Mouse (Mus musculus) kidney, embryonic 14.5 days (tissue): ENCODE results near the gene Sema4b. TPM values are rescaled to one million over a fixed set of nuclear protein-coding genes. Genes with fewer than 3 reads are reported as not detected.

Source experiments
- ATAC-seq: fragments of 200-750 bp; cut with Nextera tagmentation; 2 replicates; pipeline ENCODE4 v1.8.0; 2017; ENCODE audit warnings: moderate number of reproducible peaks, mild to moderate bottlenecking, moderate TSS enrichment, moderate library complexity; ENCODE audit not compliant: low FRiP score, low TSS enrichment
- H3K27ac ChIP-seq: fragments of 300-500 bp; sonication (generic); 2 replicates; pipeline ENCODE4 v1.5.1; 2014; ENCODE audit warnings: low read depth, mild to moderate bottlenecking, low read length, moderate library complexity, mixed read lengths
- H3K27me3 ChIP-seq: fragments of 300-500 bp; sonication (generic); 2 replicates; pipeline ENCODE4 v1.6.1; 2014; ENCODE audit warnings: mild to moderate bottlenecking, low read length; ENCODE audit not compliant: control insufficient read depth, insufficient read depth
- H3K36me3 ChIP-seq: fragments of 300-500 bp; sonication (generic); 2 replicates; pipeline ENCODE4 v1.6.1; 2014; ENCODE audit warnings: low read length, mixed read lengths; ENCODE audit not compliant: control insufficient read depth, insufficient read depth
- H3K4me1 ChIP-seq: fragments of 300-500 bp; sonication (generic); 2 replicates; pipeline ENCODE4 v1.6.1; 2014; ENCODE audit warnings: low read length, mixed read lengths; ENCODE audit not compliant: control insufficient read depth, insufficient read depth
- H3K4me2 ChIP-seq: fragments of 300-500 bp; sonication (generic); replicated peaks from 2 replicates; pipeline ENCODE4 v1.6.1; 2014; ENCODE audit warnings: low read depth, mild to moderate bottlenecking, low read length
- H3K4me3 ChIP-seq: fragments of 300-500 bp; sonication (generic); 2 replicates; pipeline ENCODE4 v1.5.1; 2014; ENCODE audit warnings: mild to moderate bottlenecking, low read length
- H3K9ac ChIP-seq: fragments of 300-500 bp; sonication (generic); 2 replicates; pipeline ENCODE4 v1.6.1; 2014; ENCODE audit warnings: low read depth, mild to moderate bottlenecking, low read length, moderate library complexity
- H3K9me3 ChIP-seq: fragments of 300-500 bp; sonication (generic); 2 replicates; pipeline ENCODE4 v1.6.1; 2016; ENCODE audit warnings: low read length; ENCODE audit not compliant: control insufficient read depth
- WGBS: fragments of 180-500 bp; shearing (Covaris S2); extraction: QIAGEN DNeasy Blood & Tissue Kit; methylation state at CpG from one replicate; pipeline ENCODE4 v1.1.7; 2014; 5-methylcytosine and 5-hydroxymethylcytosine counted together
- polyA plus RNA-seq: library from polyadenylated mRNA; unstranded; fragments of >200 nt; fragmentation: Nextera tagmentation; extraction: Ambion mirVana; gene quantifications from 2 replicates; pipeline ENCODE4 v1.2.1, GENCODE M21; 2014

The Sema4b gene
- polyA plus RNA-seq, 1 experiment from 2014 or later: 19.9 TPM

- WGBS: 23% methylated on average over 4 of the region's 4 CpGs
- no peak overlapping the region for H3K27ac ChIP-seq
Measured at GRCm38 (mm10) chr7:80215398-80215797, 28.8 kb downstream of the Sema4b start.

GRCm38 (mm10) chr7:80216566-80216965 lies 29.9 kb downstream of the Sema4b start:
- no peaks in the 10 kb centered on the region for H3K27me3 ChIP-seq
- H3K4me1 ChIP-seq: no peaks in the 10 kb centered on the region
- H3K9ac ChIP-seq: no peak overlapping the region
- no peak overlapping the region for H3K27ac ChIP-seq
- 70% methylated on average over 8 of the region's 8 CpGs for WGBS
- peaks cover 67% of the 10 kb centered on the region for H3K36me3 ChIP-seq
- H3K9me3 ChIP-seq: no peaks in the 10 kb centered on the region; the same call in 1 of the 2 replicates
- H3K4me2 ChIP-seq: no peak overlapping the region
- no peak overlapping the region for H3K4me3 ChIP-seq
- ATAC-seq: no peak

More at GRCm38 (mm10) chr7:80215398-80215797, 28.8 kb downstream of the Sema4b start:
- Histone ChIP-seq H3K27me3 (no peaks in the 10 kb centered on the region), H3K4me1 (no peaks in the 10 kb centered on the region), H3K9me3 (no peaks in the 10 kb centered on the region; the same call in 1 of the 2 replicates), H3K4me3 (no peak overlapping the region), H3K4me2 (no peak overlapping the region), H3K9ac (0 out of 2 replicates have a peak overlapping the region, but pooled peaks have one; percentile 7), H3K36me3 (peaks cover 55% of the 10 kb centered on the region)
- peak; percentile 74 for ATAC-seq

DNA sequence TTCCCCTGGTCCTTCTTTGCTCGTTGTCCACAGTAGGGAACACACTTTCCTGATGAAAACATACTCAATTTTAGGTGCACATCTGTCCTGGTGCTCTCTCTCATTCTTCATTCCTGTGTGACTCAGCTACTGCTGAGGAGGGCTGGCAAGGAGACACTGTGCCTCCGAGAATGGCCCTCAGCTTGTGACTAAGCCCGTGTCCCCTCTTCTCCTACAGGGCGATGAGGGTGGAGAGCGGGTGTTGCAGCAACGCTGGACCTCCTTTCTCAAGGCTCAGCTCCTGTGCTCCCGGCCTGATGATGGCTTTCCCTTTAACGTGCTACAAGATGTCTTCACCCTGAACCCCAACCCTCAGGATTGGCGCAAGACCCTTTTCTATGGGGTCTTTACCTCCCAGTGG lies 32.0 kb downstream of the Sema4b start:
- ATAC-seq: no peak
- no peak overlapping the region for H3K9ac ChIP-seq
- no peaks in the 10 kb centered on the region for H3K4me1 ChIP-seq
- no peak overlapping the region for H3K4me2 ChIP-seq
- no peaks in the 10 kb centered on the region for H3K27me3 ChIP-seq
- WGBS: 92% methylated on average over 9 of the region's 9 CpGs
- H3K9me3 ChIP-seq: no peaks in the 10 kb centered on the region; the same call in 1 of the 2 replicates
- peaks cover 75% of the 10 kb centered on the region for H3K36me3 ChIP-seq
- H3K4me3 ChIP-seq: no peak overlapping the region
- H3K27ac ChIP-seq: no peak overlapping the region

GRCm38 (mm10) chr7:80220237-80220797 lies 33.7 kb downstream of the Sema4b start:
- no peaks in the 10 kb centered on the region; the same call in 1 of the 2 replicates for H3K9me3 ChIP-seq
- 91% methylated on average over 9 of the region's 9 CpGs for WGBS
- peaks cover 88% of the 10 kb centered on the region for H3K36me3 ChIP-seq
- ATAC-seq: no peak
- H3K27ac ChIP-seq: no peak overlapping the region
- H3K4me1 ChIP-seq: no peaks in the 10 kb centered on the region
- H3K27me3 ChIP-seq: no peaks in the 10 kb centered on the region
- no peak overlapping the region for H3K4me3 ChIP-seq
- no peak overlapping the region for H3K4me2 ChIP-seq
- no peak overlapping the region for H3K9ac ChIP-seq

- Histone ChIP-seq H3K4me3 (no peak overlapping the region), H3K27me3 (no peaks in the 10 kb centered on the region), H3K36me3 (peaks cover 85% of the 10 kb centered on the region), H3K27ac (no peak overlapping the region), H3K4me2 (no peak overlapping the region), H3K4me1 (no peaks in the 10 kb centered on the region), H3K9ac (no peak overlapping the region), H3K9me3 (no peaks in the 10 kb centered on the region)
- ATAC-seq: no peak
- WGBS: 86% methylated on average over 4 of the region's 4 CpGs
Measured at GRCm38 (mm10) chr7:80221179-80221750, 34.6 kb downstream of the Sema4b start.

DNA sequence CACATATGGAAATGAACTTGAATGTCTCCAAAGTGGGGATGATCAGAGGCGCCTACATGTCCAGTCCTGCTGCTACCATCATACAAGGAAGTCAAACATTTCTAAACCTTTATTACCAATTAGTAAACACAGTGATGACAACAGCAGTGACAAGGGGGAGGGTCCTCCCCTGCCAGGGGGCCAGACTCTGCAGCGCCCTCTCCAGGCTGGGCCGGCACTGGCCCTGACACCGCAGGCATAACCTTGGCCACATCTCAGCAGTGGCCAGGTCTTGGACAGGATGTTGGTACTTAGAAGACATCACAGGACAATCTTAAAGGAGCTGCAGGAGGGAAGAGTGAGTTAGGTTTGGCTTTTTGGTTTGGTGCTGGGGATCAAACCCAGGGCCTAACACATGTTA lies 40.4 kb downstream of the Sema4b start:
- Histone ChIP-seq H3K27me3 (no peaks in the 10 kb centered on the region), H3K4me1 (peaks cover 14% of the 10 kb centered on the region; the same call in 1 of the 2 replicates), H3K4me2 (no peak overlapping the region), H3K36me3 (peaks cover 47% of the 10 kb centered on the region), H3K9ac (no peak overlapping the region), H3K9me3 (no peaks in the 10 kb centered on the region), H3K4me3 (no peak overlapping the region), H3K27ac (no peak overlapping the region)
- ATAC-seq: no peak
- WGBS: 97% methylated on average over 4 of the region's 4 CpGs

DNA sequence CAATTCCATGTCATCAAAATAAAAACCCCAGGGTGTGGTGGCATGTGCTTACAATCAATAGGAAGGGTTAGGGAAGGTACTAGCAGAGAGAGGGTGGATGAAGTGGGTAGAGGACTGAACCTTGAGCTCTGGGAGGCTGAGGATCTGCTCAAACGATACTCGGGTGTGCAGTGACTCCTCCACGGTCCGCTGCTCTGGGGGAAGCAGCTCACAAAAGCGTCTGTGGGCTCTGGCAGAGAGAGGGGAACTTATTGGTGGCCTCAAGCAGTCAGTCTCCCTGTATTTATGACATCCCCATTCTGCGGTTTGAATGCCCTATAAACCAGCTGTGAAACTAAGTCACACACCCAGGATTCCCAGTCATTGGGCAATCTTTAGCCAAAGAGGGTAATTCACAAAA lies 43.6 kb downstream of the Sema4b start:
- Histone ChIP-seq H3K27ac (no peak overlapping the region), H3K4me1 (peaks cover 14% of the 10 kb centered on the region; the same call in 1 of the 2 replicates), H3K9me3 (no peaks in the 10 kb centered on the region), H3K27me3 (no peaks in the 10 kb centered on the region), H3K9ac (no peak overlapping the region), H3K4me3 (no peak overlapping the region), H3K36me3 (peaks cover 22% of the 10 kb centered on the region), H3K4me2 (no peak overlapping the region)
- WGBS: 17% methylated on average over 6 of the region's 6 CpGs
- no peak for ATAC-seq

DNA sequence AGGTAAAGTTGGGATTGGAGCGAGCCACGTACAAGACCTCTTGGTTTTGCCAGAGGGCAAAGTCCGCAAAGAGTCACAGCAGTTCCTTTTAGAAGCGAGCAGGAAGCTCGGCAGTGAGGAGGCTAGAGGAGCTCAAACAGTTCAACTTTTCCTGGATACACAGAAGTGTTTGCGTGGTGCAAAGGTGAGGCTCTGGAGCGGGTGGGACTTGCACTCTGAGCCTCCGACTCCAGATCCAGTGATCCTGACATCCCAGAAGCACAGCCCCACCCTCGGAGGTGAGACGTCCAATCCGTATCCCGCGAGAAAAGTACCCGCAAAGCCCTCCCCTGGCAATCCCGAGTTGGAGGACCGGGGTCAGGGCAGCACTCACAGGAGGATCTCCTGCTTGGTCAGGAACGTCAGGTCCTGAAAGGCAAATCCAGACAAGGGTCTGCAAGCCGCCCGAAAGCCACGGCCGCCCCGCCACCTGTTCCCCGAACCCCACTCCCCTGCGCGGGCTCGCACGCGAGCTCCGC lies 45.4 kb downstream of the Sema4b start:
- Histone ChIP-seq H3K4me3 (peak overlapping the region; percentile 55), H3K9ac (peak overlapping the region; percentile 51), H3K36me3 (peaks cover 15% of the 10 kb centered on the region), H3K27ac (peak overlapping the region; percentile 13; the same call in 1 of the 2 replicates), H3K4me2 (peak overlapping the region; percentile 60), H3K9me3 (no peaks in the 10 kb centered on the region), H3K4me1 (peaks cover 14% of the 10 kb centered on the region; the same call in 1 of the 2 replicates), H3K27me3 (no peaks in the 10 kb centered on the region)
- 1% methylated on average over 29 of the region's 29 CpGs for WGBS
- ATAC-seq: peak; percentile 46

GRCm38 (mm10) chr7:80232489-80233029 lies 45.9 kb downstream of the Sema4b start, which contains the start of the genes Cib1 and Gdpgp1:
TSS of gene Cib1 (minus strand) at chr7:80232813.
TSS of gene Gdpgp1 (plus strand) at chr7:80232865.
- ATAC-seq: peak; percentile 99
- H3K36me3 ChIP-seq: peaks cover 9% of the 10 kb centered on the region; the same call in 1 of the 2 replicates
- under 1% methylated on average over 47 of the region's 56 CpGs for WGBS
- H3K4me3 ChIP-seq: peak within 1 kb of the TSS; percentile 55
- no peaks in the 10 kb centered on the region for H3K27me3 ChIP-seq
- H3K27ac ChIP-seq: peak within 1 kb of the TSS; percentile 32; the same call in 1 of the 2 replicates
- peak within 1 kb of the TSS; percentile 51 for H3K9ac ChIP-seq
- no peaks in the 10 kb centered on the region for H3K9me3 ChIP-seq
- H3K4me2 ChIP-seq: peak within 1 kb of the TSS; percentile 60
- H3K4me1 ChIP-seq: peaks cover 14% of the 10 kb centered on the region; the same call in 1 of the 2 replicates
